Mouse (Mus musculus) CH12.LX (cell line): ENCODE measurements around the gene Fermt1. TPM values are rescaled to one million over a fixed set of nuclear protein-coding genes. Genes with fewer than 3 reads are reported as not detected.

Experiments
- DNase-seq: peaks from one replicate; pipeline ENCODE4 v3.0.0-alpha.2; 2013; ENCODE audit errors: extremely low read depth
- H3K27ac ChIP-seq: 2 replicates; pipeline ENCODE4 v1.5.1; 2012; ENCODE audit warnings: low read depth, mild to moderate bottlenecking, control low read depth, moderate library complexity; ENCODE audit not compliant: insufficient read depth
- H3K27me3 ChIP-seq: replicated peaks from 2 replicates; pipeline ENCODE3; 2012; ENCODE audit warnings: inconsistent platforms
- H3K36me3 ChIP-seq, 2 experiments: replicated peaks in 1 of 2; 2 replicates each; pipeline versions ENCODE3 to v1.6.1; 2012; ENCODE audit warnings: inconsistent platforms in 1 of 2, low read length in 1 of 2, mild to moderate bottlenecking in 1 of 2, mixed read lengths in 1 of 2, moderate library complexity in 1 of 2; ENCODE audit not compliant: control insufficient read depth in 1 of 2, insufficient read depth in 1 of 2
- H3K4me1 ChIP-seq, 2 experiments: 2 replicates each; pipeline ENCODE4 v1.6.1; 2012; ENCODE audit warnings: inconsistent platforms in 1 of 2, moderate library complexity in 1 of 2; ENCODE audit not compliant: insufficient read depth in 2 of 2, control insufficient read depth in 1 of 2
- H3K4me2 ChIP-seq: 2 replicates; pipeline ENCODE4 v1.6.1; 2012; ENCODE audit warnings: low read depth, mild to moderate bottlenecking, control low read depth; ENCODE audit not compliant: poor library complexity, insufficient read depth, severe bottlenecking
- H3K4me3 ChIP-seq, 3 experiments: fragments of 150-350 bp in 1 of 3; sonication (generic) in 1 of 3; replicated peaks in 1 of 3; 2 replicates each; pipeline versions ENCODE3 to v1.5.1; 2011 to 2012; ENCODE audit warnings: low read depth in 2 of 3, low read length in 2 of 3, mild to moderate bottlenecking in 2 of 3, moderate library complexity in 2 of 3, control low read depth in 1 of 3, improper control_type of control experiment in 1 of 3, inconsistent platforms in 1 of 3, mixed read lengths in 1 of 3; ENCODE audit not compliant: poor library complexity in 1 of 3
- H3K79me2 ChIP-seq: replicated peaks from 2 replicates; pipeline ENCODE4 v1.6.1; 2012; ENCODE audit warnings: mild to moderate bottlenecking, moderate library complexity; ENCODE audit not compliant: control insufficient read depth, poor library complexity, insufficient read depth, severe bottlenecking; ENCODE audit errors: extremely low read depth
- H3K9ac ChIP-seq: 2 replicates; pipeline ENCODE4 v1.6.1; 2012; ENCODE audit warnings: low read depth, mild to moderate bottlenecking, control low read depth, moderate library complexity; ENCODE audit not compliant: insufficient read depth
- H3K9me3 ChIP-seq: replicated peaks from 2 replicates; pipeline ENCODE3; 2012; ENCODE audit warnings: low read length, inconsistent platforms, mixed read lengths
- CHD2 ChIP-seq: IDR thresholded peaks from 2 replicates; pipeline ENCODE4 v1.6.1; 2011; ENCODE audit warnings: low read length, improper control_type of control experiment
- EP300 ChIP-seq: IDR thresholded peaks from 2 replicates; pipeline ENCODE4 v1.6.1; 2011; ENCODE audit warnings: low read length, improper control_type of control experiment
- JUND ChIP-seq: conservative IDR thresholded peaks from 2 replicates; pipeline ENCODE4 v1.6.1; 2011; ENCODE audit warnings: low read depth, low read length, improper control_type of control experiment
- MAFK ChIP-seq: IDR thresholded peaks from 2 replicates; pipeline ENCODE4 v1.6.1; 2011; ENCODE audit warnings: low read length, improper control_type of control experiment; ENCODE audit not compliant: insufficient replicate concordance
- MAX ChIP-seq: IDR thresholded peaks from 2 replicates; pipeline ENCODE4 v1.6.1; 2011; ENCODE audit warnings: low read length, improper control_type of control experiment
- MEF2A ChIP-seq: IDR thresholded peaks from 2 replicates; pipeline ENCODE4 v1.6.1; 2014; ENCODE audit warnings: low read depth, mild to moderate bottlenecking, inconsistent platforms, low read length, improper control_type of control experiment, borderline replicate concordance
- MYC ChIP-seq: IDR thresholded peaks from 2 replicates; pipeline ENCODE4 v1.6.1; 2011; ENCODE audit warnings: low read depth, mild to moderate bottlenecking, improper control_type of control experiment, low read length
- PAX5 ChIP-seq: IDR thresholded peaks from 2 replicates; pipeline ENCODE4 v1.6.1; 2012; ENCODE audit warnings: low read length, inconsistent platforms, mixed read lengths
- RCOR1 ChIP-seq: conservative IDR thresholded peaks from 2 replicates; pipeline ENCODE4 v1.6.1; 2012; ENCODE audit warnings: low read depth, mild to moderate bottlenecking, inconsistent platforms, low read length, improper control_type of control experiment
- SIN3A ChIP-seq: IDR thresholded peaks from 2 replicates; pipeline ENCODE4 v1.6.1; 2012; ENCODE audit warnings: low read length, improper control_type of control experiment, inconsistent platforms
- UBTF ChIP-seq: IDR thresholded peaks from 2 replicates; pipeline ENCODE4 v1.6.1; 2012; ENCODE audit warnings: low read depth, mild to moderate bottlenecking, inconsistent platforms, low read length, improper control_type of control experiment, moderate library complexity
- USF1 ChIP-seq: IDR thresholded peaks from 2 replicates; pipeline ENCODE4 v1.6.1; 2014; ENCODE audit warnings: low read depth, mild to moderate bottlenecking, inconsistent platforms, low read length, improper control_type of control experiment
- USF2 ChIP-seq: conservative IDR thresholded peaks from 2 replicates; pipeline ENCODE4 v1.6.1; 2011; ENCODE audit warnings: low read depth, low read length, improper control_type of control experiment
- ZMIZ1 ChIP-seq: IDR thresholded peaks from 2 replicates; pipeline ENCODE4 v1.6.1; 2012; ENCODE audit warnings: low read depth, mild to moderate bottlenecking, inconsistent platforms, low read length, improper control_type of control experiment
- dilution Hi-C: fragments of 300-500 bp; cut with MboI; formaldehyde crosslinking; loops from 2 replicates; pipeline ENCODE4 v1.14.3; 2020; ENCODE audit warnings: low sequenced_read_pairs; ENCODE audit not compliant: extremely low pct_unique_long_range_greater_than_20kb, extremely low pct_ligation_motif_present
- in situ Hi-C: fragments of 300-500 bp; cut with MboI; formaldehyde crosslinking; loops from 3 replicates; pipeline ENCODE4 v1.14.3; 2019; ENCODE audit warnings: low sequenced_read_pairs, low pct_ligation_motif_present, low pct_unique_long_range_greater_than_20kb, mixed read lengths
- polyA plus RNA-seq: library from polyadenylated mRNA; unstranded; fragments of >175 nt; gene quantifications from 2 replicates; pipeline ENCODE4 v1.2.1, GENCODE M21; 2012; ENCODE audit warnings: low read depth; ENCODE audit not compliant: insufficient read length
- total RNA-seq, 2 experiments: library from RNA; depleted of rRNA; stranded (reverse); fragments of 300-350 nt in 1 of 2; fragments of >200 nt in 1 of 2; gene quantifications; 2 replicates each; pipeline ENCODE4 v1.2.3; 2012 to 2014

The Fermt1 gene
- total and polyA plus RNA-seq, 3 experiments = not detected

- no peaks in the 10 kb centered on the region for H3K36me3 ChIP-seq
- no peak overlapping the region for H3K9ac ChIP-seq
- dilution Hi-C loops (no loop called here), in situ Hi-C loops (no loop called here)
- no peak for DNase-seq
- H3K4me1 ChIP-seq = no peaks in the 10 kb centered on the region
- H3K27me3 ChIP-seq = peaks cover 3% of the 10 kb centered on the region
- H3K9me3 ChIP-seq = peaks cover 3% of the 10 kb centered on the region
- no peak overlapping the region for H3K4me3 ChIP-seq
- no peaks in the 10 kb centered on the region for H3K79me2 ChIP-seq
- H3K4me2 ChIP-seq = no peak overlapping the region
- no peak overlapping the region for H3K27ac ChIP-seq
- TF ChIP-seq UBTF (no peak), JUND (no peak), USF1 (no peak), CHD2 (no peak), MYC (no peak), MEF2A (no peak), EP300 (no peak), SIN3A (no peak), MAX (no peak), MAFK (no peak), ZMIZ1 (no peak), PAX5 (no peak)
Measured at GRCm38 (mm10) chr2:132927871-132928270, 17.8 kb downstream of the Fermt1 start.

- no peak for DNase-seq
- Histone ChIP-seq H3K9me3 (peaks cover 3% of the 10 kb centered on the region), H3K27me3 (peaks cover 3% of the 10 kb centered on the region), H3K4me3 (no peak overlapping the region), H3K36me3 (no peaks in the 10 kb centered on the region), H3K79me2 (no peaks in the 10 kb centered on the region), H3K27ac (no peak overlapping the region), H3K4me1 (no peaks in the 10 kb centered on the region), H3K4me2 (no peak overlapping the region), H3K9ac (no peak overlapping the region)
- dilution Hi-C loops (no loop called here), in situ Hi-C loops (no loop called here)
- TF ChIP-seq RCOR1 (no peak), USF2 (no peak), SIN3A (no peak), EP300 (no peak)
Measured at GRCm38 (mm10) chr2:132927298-132927697, 18.4 kb downstream of the Fermt1 start.
